In genomic region chr9:27300188-27300691, GRCm38 (mm10) we compare ENCODE assay signal across 7 mouse cellular contexts. TPM values are rescaled to one million over a fixed set of nuclear protein-coding genes. Genes with fewer than 3 reads are reported as not detected.
A peak's percentile ranks its signal among the peaks of the same experiment; 100 is the strongest.
DNase-seq lines count a peak whose midpoint lies in the region; ATAC-seq and TF ChIP-seq lines count a peak whose summit lies in the region.

No protein-coding gene starts in this region.

- H3K4me1 ChIP-seq in ES-E14 (ENCODE audit: control insufficient read depth in 2 of 2, insufficient read depth in 2 of 2, low read length in 2 of 2, poor library complexity in 1 of 2), result peaks cover 8 to 36% of the 10 kb centered on the region in 2 experiments; a peak in 2 of 4 replicates
- peaks cover 61% of the 10 kb centered on the region for H3K4me1 ChIP-seq in forebrain, embryonic 12.5 days
- H3K4me1 ChIP-seq in intestine, embryonic 14.5 days (replicated peaks; ENCODE audit: control insufficient read depth, insufficient read depth, low read length), result peaks cover 4% of the 10 kb centered on the region; the same call in 1 of the 2 replicates
- no peaks in the 10 kb centered on the region for H3K4me1 ChIP-seq in lung, adult 2 months (ENCODE audit: control insufficient read depth, insufficient read depth, low read length)

- peaks cover 32% of the 10 kb centered on the region for H3K27me3 ChIP-seq in forebrain, embryonic 12.5 days
- H3K27me3 ChIP-seq in intestine, embryonic 14.5 days (replicated peaks; ENCODE audit: control insufficient read depth, insufficient read depth, low read length), result peaks cover 33% of the 10 kb centered on the region

- H3K27ac ChIP-seq in ES-E14 (ENCODE audit: insufficient read depth, low read depth, low read length, poor library complexity, severe bottlenecking), result no peak overlapping the region
- H3K27ac ChIP-seq in forebrain, embryonic 12.5 days, result no peak overlapping the region
- H3K27ac ChIP-seq in intestine, embryonic 14.5 days (ENCODE audit: low read depth), result no peak overlapping the region

- peak overlapping the region; percentile 79 to 95 for H3K4me3 ChIP-seq in ES-E14 (ENCODE audit: insufficient read depth in 1 of 2, low read depth in 1 of 2, low read length in 2 of 2, poor library complexity in 1 of 2, severe bottlenecking in 1 of 2)
- H3K4me3 ChIP-seq in forebrain, embryonic 12.5 days (replicated peaks), result peak overlapping the region; percentile 72
- H3K4me3 ChIP-seq in intestine, embryonic 14.5 days (ENCODE audit: low read depth, low read length), result peak overlapping the region; percentile 59
- H3K4me3 ChIP-seq in lung, adult 2 months (replicated peaks; ENCODE audit: extremely low read depth, low read depth, low read length), result peak overlapping the region; percentile 52

- TF ChIP-seq CTCF in lung, adult 2 months (IDR thresholded peaks at IDR 0.05; ENCODE audit: insufficient read depth, low read length), result no peak

- in situ Hi-C loops in ES-E14 (cut with MboI; ENCODE audit: low sequenced_read_pairs in 2 of 2, unreplicated experiment in 2 of 2), result no loop called here

- no peak for ATAC-seq in forebrain, embryonic 12.5 days (ENCODE audit: low FRiP score)
- ATAC-seq in intestine, embryonic 14.5 days (replicated peaks; ENCODE audit: low FRiP score, low TSS enrichment, low read depth), result no peak
- ATAC-seq in megakaryocyte-erythroid progenitor cell, adult 5-6 weeks (replicated peaks; ENCODE audit: low FRiP score, low TSS enrichment, poor library complexity, severe bottlenecking), result no peak

- no peaks in the 10 kb centered on the region for H3K9me3 ChIP-seq in ES-E14 (ENCODE audit: control insufficient read depth, insufficient read depth, low read depth, low read length)
- H3K9me3 ChIP-seq in forebrain, embryonic 12.5 days, result no peaks in the 10 kb centered on the region
- no peaks in the 10 kb centered on the region for H3K9me3 ChIP-seq in intestine, embryonic 14.5 days (ENCODE audit: control insufficient read depth, low read length)

- TF ChIP-seq POLR2A in lung, adult 2 months (IDR thresholded peaks at IDR 0.05; ENCODE audit: borderline replicate concordance, extremely low read depth, low read depth, low read length), result no peak

- under 1% methylated on average over 32 of the region's 32 CpGs for WGBS in forebrain, embryonic 12.5 days
- under 1% methylated on average over 32 of the region's 32 CpGs for WGBS in intestine, embryonic 14.5 days
- 3% methylated on average over 32 of the region's 32 CpGs for WGBS in lung, adult 2 months

- H3K36me3 ChIP-seq in ES-E14 (ENCODE audit: control insufficient read depth, insufficient read depth, low read length, poor library complexity, severe bottlenecking), result peaks cover 2% of the 10 kb centered on the region; the same call in 1 of the 2 replicates
- no peaks in the 10 kb centered on the region for H3K36me3 ChIP-seq in forebrain, embryonic 12.5 days (replicated peaks)
- no peaks in the 10 kb centered on the region for H3K36me3 ChIP-seq in intestine, embryonic 14.5 days (ENCODE audit: control insufficient read depth, insufficient read depth, low read length)

- DNase-seq in ES-E14 (ENCODE audit: low read depth, low spot score), result peak; percentile 81
- DNase-seq in adrenal gland, postnatal 10 days, result peak; percentile 56
- peak; percentile 68 for DNase-seq in intestine, embryonic 14.5 days (ENCODE audit: low spot score)
- peak; percentile 43 for DNase-seq in lung, adult 2 months
- peak; percentile 37 for DNase-seq in right cerebral cortex, postnatal 4 days

- H3K4me2 ChIP-seq in forebrain, embryonic 12.5 days, result peak overlapping the region; percentile 84
- H3K4me2 ChIP-seq in intestine, embryonic 14.5 days (ENCODE audit: low read length), result peak overlapping the region; percentile 82

- peak overlapping the region; percentile 69 for H3K9ac ChIP-seq in ES-E14 (ENCODE audit: insufficient read depth, low read depth, low read length, poor library complexity, severe bottlenecking)
- H3K9ac ChIP-seq in forebrain, embryonic 12.5 days, result peak overlapping the region; percentile 63
- peak overlapping the region; percentile 10; the same call in 1 of the 2 replicates for H3K9ac ChIP-seq in intestine, embryonic 14.5 days (ENCODE audit: low read length)

TF ChIP-seq in ES-E14, 5 proteins besides CTCF, POLR2A, EP300 and RAD21:
- no peak for TF ChIP-seq CHD2 (IDR thresholded peaks at IDR 0.05; ENCODE audit: low read depth, low read length)
- no peak for TF ChIP-seq ZC3H11A (IDR thresholded peaks at IDR 0.05; ENCODE audit: borderline replicate concordance, low read depth, low read length)
- TF ChIP-seq HCFC1 (IDR thresholded peaks at IDR 0.05; ENCODE audit: borderline replicate concordance, insufficient read depth, low read length), result no peak
- TF ChIP-seq MAFK (IDR thresholded peaks at IDR 0.05; ENCODE audit: insufficient read depth, low read depth, low read length), result no peak
- no peak for TF ChIP-seq ZNF384 (IDR thresholded peaks at IDR 0.05; ENCODE audit: low read depth, low read length)
TF ChIP-seq in ES-E14: peak in this region for 0.

RNA-seq across cellular contexts. Expression of gene Igsf9b, which starts 1.2 kb away (rescaled TPM):
- 31.5 and 63.1 TPM in 2 replicates for total RNA-seq in ES-E14 (2012; rRNA removed)
- 1 to 10 TPM; 3.6 to 6.8 TPM for total RNA-seq in adrenal gland, postnatal 10 days (2021)
- polyA plus RNA-seq in forebrain, embryonic 12.5 days (2016; fragmentation: Nextera tagmentation; extraction: Ambion mirVana), result 9.9 and 10.2 TPM in 2 replicates
- polyA plus RNA-seq in intestine, embryonic 14.5 days (2014; fragmentation: Nextera tagmentation; extraction: Ambion mirVana), result 3.4 and 4.8 TPM in 2 replicates
- polyA plus RNA-seq in lung, adult 2 months (2012; rRNA removed), result 1.4 and 1.6 TPM in 2 replicates
- not detected in 2 replicates for total RNA-seq in megakaryocyte-erythroid progenitor cell, adult 5-6 weeks (2014; fragmentation: Nextera tagmentation)
- not detected in 2 replicates for total RNA-seq in megakaryocyte-erythroid progenitor cell, adult 5-6 weeks (2017)

Comparison
In these comparisons a context has a peak if more than half of its experiments do, and no peak if none do; other contexts are left out.
1. H3K9ac ChIP-seq: peak in every context shown above with its lines; median percentile 69 in ES-E14; 63 in forebrain, embryonic 12.5 days; 10 in intestine, embryonic 14.5 days.
2. RNA of gene Igsf9b, which starts 1.2 kb away (total RNA-seq): 31.5 to 63.1 TPM in ES-E14 and 3.6 to 6.8 TPM in adrenal gland, postnatal 10 days; not detected in megakaryocyte-erythroid progenitor cell, adult 5-6 weeks; every median in the first group is over 4 times any median in the second.
3. Peak in every context shown above with its lines, with median percentiles within 50 percentile points of each other: DNase-seq and H3K4me3 ChIP-seq.